Comparison of ENCODE assay signal across 11 mouse cellular contexts in genomic region chr4:136214828-136215227, GRCm38 (mm10). TPM values are rescaled to one million over a fixed set of nuclear protein-coding genes. Genes with fewer than 3 reads are reported as not detected.
"Had no signal": no experiment of that assay in that cellular context is flagged by ENCODE, and none has a peak within 500 bp of the region (broad histone marks: within the 10 kb centered on the region; RNA-seq: fewer than 3 reads in every experiment).

No protein-coding gene starts in this region.

- H3K27me3 ChIP-seq: kidney, embryonic 15.5 days had no signal

- H3K9ac ChIP-seq: kidney, embryonic 15.5 days; midbrain, embryonic 13.5 days had no signal

- H3K4me2 ChIP-seq: kidney, embryonic 15.5 days; midbrain, embryonic 13.5 days had no signal

- H3K27ac ChIP-seq: kidney, embryonic 15.5 days; left cerebral cortex, adult 2 months; midbrain, embryonic 13.5 days; stomach, postnatal 0 days had no signal

- DNase-seq: lung, adult 18-20 months; lung, postnatal 36 days; right cerebral cortex, postnatal 14 days had no signal

- ATAC-seq: inflammation-experienced regulatory T-cells, adult 6 months; intestine, postnatal 0 days; lung, postnatal 0 days; midbrain, embryonic 13.5 days had no signal

- H3K9me3 ChIP-seq: kidney, embryonic 15.5 days; midbrain, embryonic 13.5 days had no signal

- H3K4me3 ChIP-seq: kidney, embryonic 15.5 days; left cerebral cortex, adult 2 months; midbrain, embryonic 13.5 days had no signal

- H3K36me3 ChIP-seq: kidney, embryonic 15.5 days; midbrain, embryonic 13.5 days had no signal

RNA-seq across cellular contexts. Expression of gene Asap3, which starts 8.7 kb away (rescaled TPM):
- total RNA-seq: megakaryocyte progenitor cell, adult 5-6 weeks had no signal
